Mouse (Mus musculus) hindbrain, embryonic 16.5 days (tissue): ENCODE results near the gene Trafd1. TPM values are rescaled to one million over a fixed set of nuclear protein-coding genes. Genes with fewer than 3 reads are reported as not detected.

Experiments
- ATAC-seq: fragments of 200-750 bp; cut with Nextera tagmentation; 2 replicates; pipeline ENCODE4 v1.8.0; 2017; ENCODE audit warnings: moderate TSS enrichment, moderate library complexity
- H3K27ac ChIP-seq: fragments of 300-500 bp; sonication (generic); 2 replicates; pipeline ENCODE4 v1.5.1; 2014; ENCODE audit warnings: low read depth, mild to moderate bottlenecking, control low read depth, low read length, moderate library complexity
- H3K27me3 ChIP-seq: fragments of 300-500 bp; sonication (generic); replicated peaks from 2 replicates; pipeline ENCODE4 v1.6.1; 2014; ENCODE audit warnings: low read length; ENCODE audit not compliant: control insufficient read depth, insufficient read depth
- H3K36me3 ChIP-seq: fragments of 300-500 bp; sonication (generic); 2 replicates; pipeline ENCODE4 v1.6.1; 2014; ENCODE audit warnings: mild to moderate bottlenecking, low read length, moderate library complexity, mixed read lengths; ENCODE audit not compliant: control insufficient read depth, insufficient read depth
- H3K4me1 ChIP-seq: fragments of 300-500 bp; sonication (generic); 2 replicates; pipeline ENCODE4 v1.6.1; 2014; ENCODE audit warnings: low read depth, low read length; ENCODE audit not compliant: control insufficient read depth, insufficient read depth
- H3K4me2 ChIP-seq: fragments of 300-500 bp; sonication (generic); 2 replicates; pipeline ENCODE4 v1.6.1; 2014; ENCODE audit warnings: mild to moderate bottlenecking, low read length, control low read depth, moderate library complexity
- H3K4me3 ChIP-seq: fragments of 300-500 bp; sonication (generic); 2 replicates; pipeline ENCODE4 v1.5.1; 2014; ENCODE audit warnings: mild to moderate bottlenecking, low read length, control low read depth, moderate library complexity
- H3K9ac ChIP-seq: fragments of 300-500 bp; sonication (generic); 2 replicates; pipeline ENCODE4 v1.6.1; 2014; ENCODE audit warnings: low read depth, mild to moderate bottlenecking, control low read depth, low read length, moderate library complexity
- H3K9me3 ChIP-seq: fragments of 300-500 bp; sonication (generic); 2 replicates; pipeline ENCODE4 v1.6.1; 2014; ENCODE audit warnings: mild to moderate bottlenecking, low read length, moderate library complexity; ENCODE audit not compliant: control insufficient read depth
- WGBS: fragments of 180-500 bp; shearing (Covaris S2); extraction: QIAGEN DNeasy Blood & Tissue Kit; methylation state at CpG from one replicate; pipeline ENCODE4 v1.1.7; 2014; 5-methylcytosine and 5-hydroxymethylcytosine counted together
- polyA plus RNA-seq: library from polyadenylated mRNA; unstranded; fragments of >200 nt; fragmentation: Nextera tagmentation; extraction: Ambion mirVana; gene quantifications from 2 replicates; pipeline ENCODE4 v1.2.1, GENCODE M21; 2015

Gene Trafd1
- polyA plus RNA-seq, 1 experiment from 2014 or later: 112 TPM

DNA sequence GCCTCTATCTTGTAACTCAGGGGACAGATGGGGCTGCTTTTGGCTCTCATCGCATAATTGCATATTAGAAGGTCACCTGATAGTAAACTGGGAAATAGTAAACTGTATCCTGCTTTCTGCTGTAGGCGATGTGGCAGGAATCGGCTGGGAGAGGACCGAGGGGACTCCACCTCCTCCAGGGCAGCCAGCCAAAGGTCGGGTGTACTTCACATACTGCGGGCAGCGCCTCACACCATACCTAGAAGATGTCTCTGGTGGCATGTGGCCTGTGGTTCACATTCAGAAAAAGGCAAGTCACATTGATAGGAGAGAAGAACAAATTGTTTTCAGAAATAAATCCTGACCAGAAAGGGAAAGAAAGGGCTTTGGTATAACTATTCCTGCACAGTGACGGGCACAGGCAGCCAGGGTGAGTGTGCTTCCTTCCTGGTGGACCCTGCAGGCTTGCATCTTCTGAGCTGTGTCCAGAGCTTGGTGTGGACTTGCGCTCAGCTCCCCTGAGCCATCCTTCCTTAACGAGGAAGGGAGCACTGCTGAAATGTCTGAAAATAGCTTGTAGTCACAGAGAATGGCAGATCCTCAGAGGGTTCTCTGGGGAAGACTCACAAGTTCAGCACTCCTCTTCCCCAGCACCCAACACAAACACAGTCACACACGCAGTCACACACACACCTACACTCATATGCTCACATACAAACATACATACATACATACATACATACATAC is 55.9 kb downstream of the Trafd1 start:
- Histone ChIP-seq H3K4me2 (peak overlapping the region; percentile 28; the same call in 1 of the 2 replicates), H3K27ac (peak overlapping the region; percentile 23; the same call in 1 of the 2 replicates), H3K9ac (peak overlapping the region; percentile 27; the same call in 1 of the 2 replicates), H3K9me3 (no peaks in the 10 kb centered on the region), H3K27me3 (no peaks in the 10 kb centered on the region), H3K4me1 (no peaks in the 10 kb centered on the region), H3K4me3 (no peak overlapping the region), H3K36me3 (peaks cover 61% of the 10 kb centered on the region)
- 84% methylated on average over 11 of the region's 11 CpGs for WGBS
- no peak for ATAC-seq

GRCm38 (mm10) chr5:121326079-121326805 is 59.2 kb downstream of the Trafd1 start:
- ATAC-seq: no peak
- Histone ChIP-seq H3K9ac (no peak overlapping the region), H3K27me3 (no peaks in the 10 kb centered on the region), H3K9me3 (no peaks in the 10 kb centered on the region), H3K4me2 (no peak overlapping the region), H3K27ac (no peak overlapping the region), H3K4me1 (no peaks in the 10 kb centered on the region), H3K36me3 (peaks cover 70% of the 10 kb centered on the region), H3K4me3 (no peak overlapping the region)
- WGBS: 65% methylated on average over 14 of the region's 14 CpGs

Other genes starting within 250 kb of the Trafd1 start
- 18.8 and 20.9 TPM in 2 replicates for gene Ptpn11, start 194.2 kb downstream of the Trafd1 start, polyA plus RNA-seq
- 318 and 333 TPM in 2 replicates for gene Rpl6, start 181.2 kb downstream of the Trafd1 start, polyA plus RNA-seq
- gene Hectd4, start 165.4 kb downstream of the Trafd1 start, polyA plus RNA-seq: 16.6 and 17.1 TPM in 2 replicates
- 58.5 and 59.4 TPM in 2 replicates for gene Naa25, start 12.3 kb upstream of the Trafd1 start, polyA plus RNA-seq
- 1.9 and 2.3 TPM in 2 replicates for gene Tmem116, start 66.3 kb upstream of the Trafd1 start, polyA plus RNA-seq
- gene Erp29, start 66.9 kb upstream of the Trafd1 start, polyA plus RNA-seq: 199 and 211 TPM in 2 replicates
- gene Adam1b, start 117.8 kb upstream of the Trafd1 start, polyA plus RNA-seq: 0.07 TPM in 1 of 2 replicates, not detected in the other
- 3.1 and 3.8 TPM in 2 replicates for gene Adam1a, start 159.8 kb upstream of the Trafd1 start, polyA plus RNA-seq
- 0.40 TPM in 1 of 2 replicates, not detected in the other for gene Gm42878, start 159.8 kb upstream of the Trafd1 start, polyA plus RNA-seq
- 61.7 and 64.5 TPM in 2 replicates for gene Mapkapk5, start 160.3 kb upstream of the Trafd1 start, polyA plus RNA-seq
- 150 and 156 TPM in 2 replicates for gene Aldh2, start 208.2 kb upstream of the Trafd1 start, polyA plus RNA-seq
- 2.0 and 2.6 TPM in 2 replicates for gene Acad12, start 233.3 kb upstream of the Trafd1 start, polyA plus RNA-seq